Mouse (Mus musculus) brain, embryonic 14.5 days (tissue): Measurements from ENCODE around the gene Mcf2l.

Experiments
- CTCF ChIP-seq: fragments of 200-500 bp; IDR thresholded peaks from 2 replicates; pipeline ENCODE4 v1.5.1; 2012; ENCODE audit warnings: inconsistent platforms, mild to moderate bottlenecking, moderate library complexity, borderline replicate concordance; ENCODE audit not compliant: insufficient read depth, insufficient read length; ENCODE audit errors: extremely low read depth
- POLR2A ChIP-seq: fragments of 200-500 bp; IDR thresholded peaks from 2 replicates; pipeline ENCODE4 v1.6.1; 2012; ENCODE audit warnings: mild to moderate bottlenecking, inconsistent platforms, borderline replicate concordance; ENCODE audit not compliant: poor library complexity, insufficient read depth, insufficient read length, severe bottlenecking; ENCODE audit errors: extremely low read depth

GRCm38 (mm10) chr8:12863608-12864007 lies 10.0 kb upstream of the Mcf2l start:
- TF ChIP-seq CTCF (no peak), POLR2A (no peak)
